Mouse (Mus musculus) v-Abl transformed pro-B cells (cell line): ENCODE results near the gene Olfr463.
"Not testable (repeated sequence)": the region's sequence is repeated elsewhere in the genome, so short reads cannot be mapped to it uniquely, and the experiment has no call there.

ENCODE experiments used
- in situ Hi-C, 2 experiments: fragments of 400-800 bp; cut with MboI; formaldehyde crosslinking; loops; one replicate each; pipeline ENCODE4 v1.15.1; 2025; ENCODE audit not compliant: unreplicated experiment in 2 of 2

Gene Olfr463

GRCm38 (mm10) chr11:87897287-87897686 lies at the start of gene Olfr463:
TSS of gene Olfr463 (minus strand) at chr11:87897387.
- in situ Hi-C loops = no loop called here

GRCm38 (mm10) chr11:87935467-87935866 lies 38.3 kb upstream of the Olfr463 start:
- in situ Hi-C loops = no loop called here

- in situ Hi-C loops = no loop called here
Observed at GRCm38 (mm10) chr11:87933731-87934130, 36.5 kb upstream of the Olfr463 start.

GRCm38 (mm10) chr11:87930348-87930747 lies 33.2 kb upstream of the Olfr463 start:
- in situ Hi-C loops = no loop called here

- in situ Hi-C loops = no loop called here
Observed at GRCm38 (mm10) chr11:87920966-87921365, 23.8 kb upstream of the Olfr463 start, which contains the start of gene Olfr464. TSS of gene Olfr464 (minus strand) at chr11:87920967.

GRCm38 (mm10) chr11:87920301-87920700 lies 23.1 kb upstream of the Olfr463 start:
- in situ Hi-C loops = no loop called here

GRCm38 (mm10) chr11:87916005-87916404 lies 18.8 kb upstream of the Olfr463 start:
- in situ Hi-C loops = no loop called here

- in situ Hi-C loops = no loop called here
Observed at GRCm38 (mm10) chr11:87904331-87904730, 7.1 kb upstream of the Olfr463 start.

GRCm38 (mm10) chr11:87892168-87892567 lies 5.0 kb downstream of the Olfr463 start, which contains the start of gene Olfr462:
TSS of gene Olfr462 (minus strand) at chr11:87892268.
- in situ Hi-C loops = no loop called here

- in situ Hi-C loops = loop anchor here (10.0 kb wide), 1 partner anchor 80 kb away; no protein-coding TSS in a partner anchor
Observed at GRCm38 (mm10) chr11:87884856-87885255, 12.3 kb downstream of the Olfr463 start.

- in situ Hi-C loops = loop anchor here (10.0 kb wide), 1 partner anchor 79 kb away; no protein-coding TSS in a partner anchor
Observed at GRCm38 (mm10) chr11:87883493-87883892, 13.7 kb downstream of the Olfr463 start.

- in situ Hi-C loops = loop anchor here (10.0 kb wide), 1 partner anchor 77 kb away; no protein-coding TSS in a partner anchor
Observed at GRCm38 (mm10) chr11:87881714-87882113, 15.5 kb downstream of the Olfr463 start.

GRCm38 (mm10) chr11:87879826-87880225 lies 17.4 kb downstream of the Olfr463 start:
- in situ Hi-C loops = loop anchor here (10.0 kb wide), 1 partner anchor 75 kb away; no protein-coding TSS in a partner anchor

- in situ Hi-C loops = no loop called here
Observed at GRCm38 (mm10) chr11:87875436-87875835, 21.8 kb downstream of the Olfr463 start, which contains the start of gene Epx. TSS of gene Epx (minus strand) at chr11:87875536.

- in situ Hi-C loops = no loop called here
Observed at GRCm38 (mm10) chr11:87871766-87872165, 25.4 kb downstream of the Olfr463 start.

GRCm38 (mm10) chr11:87870096-87870495 lies 27.1 kb downstream of the Olfr463 start:
- in situ Hi-C loops = no loop called here

GRCm38 (mm10) chr11:87866891-87867290 lies 30.3 kb downstream of the Olfr463 start:
- in situ Hi-C loops = not testable (repeated sequence)

- in situ Hi-C loops = no loop called here
Observed at GRCm38 (mm10) chr11:87862805-87863204, 34.4 kb downstream of the Olfr463 start.

GRCm38 (mm10) chr11:87860426-87860825 lies 36.8 kb downstream of the Olfr463 start:
- in situ Hi-C loops = no loop called here

GRCm38 (mm10) chr11:87859273-87859672 lies 37.9 kb downstream of the Olfr463 start:
- in situ Hi-C loops = no loop called here

- in situ Hi-C loops = no loop called here
Observed at GRCm38 (mm10) chr11:87854550-87854949, 42.6 kb downstream of the Olfr463 start.

- in situ Hi-C loops = no loop called here
Observed at GRCm38 (mm10) chr11:87853597-87853954, 43.6 kb downstream of the Olfr463 start.
